Mouse (Mus musculus): ENCODE results near the gene Pex5l. TPM values are rescaled to one million over a fixed set of nuclear protein-coding genes. Genes with fewer than 3 reads are reported as not detected.

Pex5l gene
- polyA plus RNA-seq, 1 experiment from 2014 or later, result not detected

- Histone ChIP-seq H3K27me3 (replicated peaks) (no peaks in the 10 kb centered on the region), H3K4me2 (no peak overlapping the region), H3K36me3 (no peaks in the 10 kb centered on the region), H3K9me3 (no peaks in the 10 kb centered on the region), H3K4me3 (no peak overlapping the region), H3K9ac (no peak overlapping the region), H3K27ac (replicated peaks) (no peak overlapping the region), H3K4me1 (no peaks in the 10 kb centered on the region)
- 51% methylated on average over 2 of the region's 2 CpGs for WGBS
- ATAC-seq (ENCODE audit: extremely low read depth, insufficient number of reproducible peaks, low FRiP score, low TSS enrichment), result no peak
These were observed 53.6 kb downstream of the Pex5l start for GRCm38 (mm10) chr3:33089470-33089869.

GRCm38 (mm10) chr3:33088276-33088675 lies 54.8 kb downstream of the Pex5l start:
- H3K27me3 ChIP-seq (replicated peaks), result no peaks in the 10 kb centered on the region
- no peak for ATAC-seq (ENCODE audit: extremely low read depth, insufficient number of reproducible peaks, low FRiP score, low TSS enrichment)
- H3K9ac ChIP-seq, result no peak overlapping the region
- H3K9me3 ChIP-seq, result no peaks in the 10 kb centered on the region
- 75% methylated on average over 4 of the region's 4 CpGs for WGBS
- peaks cover 3% of the 10 kb centered on the region; the same call in 1 of the 2 replicates for H3K4me1 ChIP-seq
- no peaks in the 10 kb centered on the region for H3K36me3 ChIP-seq
- no peak overlapping the region for H3K27ac ChIP-seq (replicated peaks)
- no peak overlapping the region for H3K4me2 ChIP-seq
- H3K4me3 ChIP-seq, result no peak overlapping the region

GRCm38 (mm10) chr3:33082806-33083338 lies 60.2 kb downstream of the Pex5l start:
- H3K9me3 ChIP-seq, result no peaks in the 10 kb centered on the region
- peak overlapping the region; percentile 61 for H3K4me2 ChIP-seq
- no peak for ATAC-seq (ENCODE audit: extremely low read depth, insufficient number of reproducible peaks, low FRiP score, low TSS enrichment)
- peaks cover 11% of the 10 kb centered on the region for H3K4me1 ChIP-seq
- H3K27me3 ChIP-seq (replicated peaks), result no peaks in the 10 kb centered on the region
- H3K9ac ChIP-seq, result no peak overlapping the region
- 21% methylated on average over 8 of the region's 8 CpGs for WGBS
- H3K36me3 ChIP-seq, result no peaks in the 10 kb centered on the region
- H3K4me3 ChIP-seq, result peak overlapping the region; percentile 25
- no peak overlapping the region for H3K27ac ChIP-seq (replicated peaks)

GRCm38 (mm10) chr3:33081793-33082192 lies 61.3 kb downstream of the Pex5l start:
- 81% methylated on average over 4 of the region's 4 CpGs for WGBS
- Histone ChIP-seq H3K9me3 (no peaks in the 10 kb centered on the region), H3K4me2 (no peak overlapping the region), H3K36me3 (no peaks in the 10 kb centered on the region), H3K4me3 (no peak overlapping the region), H3K9ac (no peak overlapping the region), H3K4me1 (peaks cover 11% of the 10 kb centered on the region), H3K27me3 (replicated peaks) (no peaks in the 10 kb centered on the region), H3K27ac (replicated peaks) (no peak overlapping the region)
- ATAC-seq (ENCODE audit: extremely low read depth, insufficient number of reproducible peaks, low FRiP score, low TSS enrichment), result no peak

- no peak for ATAC-seq (ENCODE audit: extremely low read depth, insufficient number of reproducible peaks, low FRiP score, low TSS enrichment)
- 88% methylated on average over 1 of the region's 1 CpGs for WGBS
- peaks cover 11% of the 10 kb centered on the region for H3K4me1 ChIP-seq
These were observed 63.4 kb downstream of the Pex5l start for GRCm38 (mm10) chr3:33079658-33080057.

GRCm38 (mm10) chr3:33079171-33079570 lies 63.9 kb downstream of the Pex5l start:
- Histone ChIP-seq H3K9me3 (no peaks in the 10 kb centered on the region), H3K27ac (replicated peaks) (no peak overlapping the region), H3K36me3 (no peaks in the 10 kb centered on the region), H3K4me3 (no peak overlapping the region), H3K4me2 (no peak overlapping the region), H3K27me3 (replicated peaks) (no peaks in the 10 kb centered on the region), H3K9ac (no peak overlapping the region), H3K4me1 (peaks cover 16% of the 10 kb centered on the region)
- ATAC-seq (ENCODE audit: extremely low read depth, insufficient number of reproducible peaks, low FRiP score, low TSS enrichment), result no peak
- 72% methylated on average over 3 of the region's 3 CpGs for WGBS

More at GRCm38 (mm10) chr3:33079658-33080057, 63.4 kb downstream of the Pex5l start:
- no peak overlapping the region for H3K4me3 ChIP-seq
- no peak overlapping the region for H3K27ac ChIP-seq (replicated peaks)
- no peaks in the 10 kb centered on the region for H3K27me3 ChIP-seq (replicated peaks)
- H3K9me3 ChIP-seq, result no peaks in the 10 kb centered on the region
- no peak overlapping the region for H3K9ac ChIP-seq
- H3K36me3 ChIP-seq, result no peaks in the 10 kb centered on the region
- no peak overlapping the region for H3K4me2 ChIP-seq

- Histone ChIP-seq H3K27me3 (replicated peaks) (no peaks in the 10 kb centered on the region), H3K4me3 (no peak overlapping the region), H3K9ac (no peak overlapping the region), H3K27ac (replicated peaks) (no peak overlapping the region), H3K4me1 (peaks cover 8% of the 10 kb centered on the region; the same call in 1 of the 2 replicates), H3K36me3 (no peaks in the 10 kb centered on the region), H3K4me2 (no peak overlapping the region), H3K9me3 (no peaks in the 10 kb centered on the region)
- WGBS, result 65% methylated on average over 2 of the region's 2 CpGs
- no peak for ATAC-seq (ENCODE audit: extremely low read depth, insufficient number of reproducible peaks, low FRiP score, low TSS enrichment)
These were observed 67.4 kb downstream of the Pex5l start for GRCm38 (mm10) chr3:33075696-33076095.

- Histone ChIP-seq H3K9me3 (no peaks in the 10 kb centered on the region), H3K27me3 (replicated peaks) (no peaks in the 10 kb centered on the region), H3K36me3 (no peaks in the 10 kb centered on the region), H3K4me2 (no peak overlapping the region), H3K9ac (no peak overlapping the region), H3K4me1 (peaks cover 8% of the 10 kb centered on the region; the same call in 1 of the 2 replicates), H3K27ac (replicated peaks) (no peak overlapping the region), H3K4me3 (no peak overlapping the region)
- WGBS, result 46% methylated on average over 10 of the region's 10 CpGs
- no peak for ATAC-seq (ENCODE audit: extremely low read depth, insufficient number of reproducible peaks, low FRiP score, low TSS enrichment)
These were observed 68.6 kb downstream of the Pex5l start for GRCm38 (mm10) chr3:33074266-33074981.

GRCm38 (mm10) chr3:33073905-33074265 lies 69.2 kb downstream of the Pex5l start:
- 71% methylated on average over 1 of the region's 1 CpGs for WGBS
- H3K4me3 ChIP-seq, result no peak overlapping the region
- no peaks in the 10 kb centered on the region for H3K36me3 ChIP-seq
- H3K4me2 ChIP-seq, result no peak overlapping the region
- peaks cover 8% of the 10 kb centered on the region; the same call in 1 of the 2 replicates for H3K4me1 ChIP-seq
- H3K27me3 ChIP-seq (replicated peaks), result no peaks in the 10 kb centered on the region
- H3K27ac ChIP-seq (replicated peaks), result no peak overlapping the region
- no peak for ATAC-seq (ENCODE audit: extremely low read depth, insufficient number of reproducible peaks, low FRiP score, low TSS enrichment)
- H3K9me3 ChIP-seq, result no peaks in the 10 kb centered on the region
- no peak overlapping the region for H3K9ac ChIP-seq

- Histone ChIP-seq H3K27me3 (replicated peaks) (no peaks in the 10 kb centered on the region), H3K36me3 (no peaks in the 10 kb centered on the region), H3K9ac (no peak overlapping the region), H3K4me2 (no peak overlapping the region), H3K9me3 (no peaks in the 10 kb centered on the region), H3K4me1 (peaks cover 8% of the 10 kb centered on the region; the same call in 1 of the 2 replicates), H3K27ac (replicated peaks) (no peak overlapping the region), H3K4me3 (no peak overlapping the region)
- no peak for ATAC-seq (ENCODE audit: extremely low read depth, insufficient number of reproducible peaks, low FRiP score, low TSS enrichment)
- WGBS, result 82% methylated on average over 6 of the region's 6 CpGs
These were observed 72.3 kb downstream of the Pex5l start for GRCm38 (mm10) chr3:33070771-33071170.

- Histone ChIP-seq H3K4me2 (no peak overlapping the region), H3K36me3 (no peaks in the 10 kb centered on the region), H3K9ac (no peak overlapping the region), H3K4me3 (no peak overlapping the region), H3K4me1 (no peaks in the 10 kb centered on the region), H3K27ac (replicated peaks) (no peak overlapping the region), H3K9me3 (no peaks in the 10 kb centered on the region), H3K27me3 (replicated peaks) (no peaks in the 10 kb centered on the region)
- no peak for ATAC-seq (ENCODE audit: extremely low read depth, insufficient number of reproducible peaks, low FRiP score, low TSS enrichment)
- WGBS, result 72% methylated on average over 5 of the region's 5 CpGs
These were observed 74.9 kb downstream of the Pex5l start for GRCm38 (mm10) chr3:33068146-33068545.

GRCm38 (mm10) chr3:33063590-33063989 lies 79.5 kb downstream of the Pex5l start:
- WGBS, result 54% methylated on average over 6 of the region's 6 CpGs
- no peaks in the 10 kb centered on the region for H3K27me3 ChIP-seq (replicated peaks)
- no peaks in the 10 kb centered on the region for H3K36me3 ChIP-seq
- H3K9me3 ChIP-seq, result no peaks in the 10 kb centered on the region
- no peak for ATAC-seq (ENCODE audit: extremely low read depth, insufficient number of reproducible peaks, low FRiP score, low TSS enrichment)
- H3K27ac ChIP-seq (replicated peaks), result no peak overlapping the region
- H3K4me3 ChIP-seq, result no peak overlapping the region
- no peak overlapping the region for H3K4me2 ChIP-seq
- no peak overlapping the region for H3K9ac ChIP-seq
- H3K4me1 ChIP-seq, result no peaks in the 10 kb centered on the region

Data from heart, embryonic 13.5 days (tissue).